Mouse (Mus musculus) kidney, postnatal 4 days (tissue): ENCODE data around the gene Bicd2.

Experiments used
- DNase-seq, 2 experiments: peaks; one replicate each; pipeline ENCODE4 v3.0.0; 2021; ENCODE audit warnings: mixed read lengths in 2 of 2

The Bicd2 gene

DNA sequence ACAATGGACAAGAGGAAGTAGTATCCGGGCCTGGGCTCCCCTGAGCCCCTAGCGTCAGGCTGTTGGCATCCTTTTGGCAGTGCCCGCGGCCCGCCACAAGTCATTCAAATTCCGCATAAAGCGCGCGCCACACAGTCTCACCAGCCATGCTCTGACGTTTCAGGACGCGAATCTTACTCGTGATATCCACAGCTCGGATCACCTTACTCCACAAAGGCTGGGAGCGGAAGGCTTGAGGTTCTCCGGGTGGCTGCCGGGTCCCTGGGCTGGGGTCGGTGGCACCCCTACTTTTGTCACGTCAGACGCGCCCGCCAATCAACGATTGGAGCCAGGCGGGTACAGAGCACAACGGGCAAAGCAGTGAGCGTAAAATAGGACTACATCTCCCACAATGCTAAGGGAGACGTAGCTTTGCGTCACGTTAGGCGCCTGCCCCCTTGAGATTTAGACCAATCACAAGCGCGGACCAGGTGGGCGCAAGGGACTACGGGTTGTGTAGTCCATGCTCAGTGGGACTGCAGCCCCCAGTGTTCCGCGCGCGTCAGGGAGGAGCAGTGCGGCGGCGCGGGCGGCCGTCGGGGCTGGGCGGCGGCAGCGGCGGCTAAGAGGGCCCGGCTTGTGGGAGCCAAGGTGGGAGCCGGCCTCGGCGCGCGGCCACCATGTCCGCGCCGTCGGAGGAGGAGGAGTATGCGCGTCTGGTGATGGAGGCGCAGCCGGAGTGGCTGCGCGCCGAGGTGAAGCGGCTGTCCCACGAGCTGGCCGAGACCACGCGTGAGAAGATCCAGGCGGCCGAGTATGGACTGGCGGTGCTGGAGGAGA lies at the start of gene Bicd2:
TSS of gene Bicd2 (plus strand) at position 574 of the 819 bp plus-strand sequence.
- peak; percentile 94 to 97 for DNase-seq

DNA sequence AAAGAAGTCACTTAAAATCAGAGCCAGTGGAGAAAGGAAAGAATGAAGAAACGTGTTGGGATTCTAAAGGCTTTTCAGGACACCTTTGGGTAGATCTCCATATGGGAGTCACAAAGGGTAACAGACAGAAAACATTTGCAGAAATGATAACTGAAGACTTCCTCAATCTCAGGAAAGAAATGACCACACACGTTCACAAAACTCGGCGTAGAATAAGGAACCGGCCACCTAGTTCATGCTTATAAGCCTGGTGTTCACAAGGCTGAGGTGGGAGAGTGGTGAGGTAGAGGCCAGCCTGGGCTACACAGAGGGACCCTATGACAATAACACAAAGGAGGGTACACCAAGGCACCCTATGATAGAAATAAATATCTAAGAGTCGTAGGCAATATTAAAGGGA lies 49.4 kb upstream of the Bicd2 start:
- DNase-seq, result no peak

DNA sequence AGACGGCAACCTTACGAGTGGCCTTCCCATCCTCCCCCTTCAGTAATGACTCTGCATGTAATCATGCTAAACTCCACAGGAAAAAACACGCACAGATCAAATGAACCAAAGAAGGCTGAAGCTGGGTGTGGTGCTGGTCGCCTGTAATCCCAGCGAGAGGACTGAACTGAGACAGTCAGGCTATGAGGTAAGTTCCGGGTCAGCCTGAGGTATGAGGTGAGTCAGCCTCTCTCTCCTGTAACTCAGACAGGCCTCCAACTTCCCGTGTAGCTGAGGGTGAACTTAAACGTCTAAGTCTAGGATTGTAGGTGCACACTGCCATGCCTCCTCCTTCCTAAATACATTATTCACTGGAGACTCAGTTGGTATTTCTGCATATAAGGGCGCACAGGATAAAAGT lies 47.3 kb upstream of the Bicd2 start:
- DNase-seq, result no peak

DNA sequence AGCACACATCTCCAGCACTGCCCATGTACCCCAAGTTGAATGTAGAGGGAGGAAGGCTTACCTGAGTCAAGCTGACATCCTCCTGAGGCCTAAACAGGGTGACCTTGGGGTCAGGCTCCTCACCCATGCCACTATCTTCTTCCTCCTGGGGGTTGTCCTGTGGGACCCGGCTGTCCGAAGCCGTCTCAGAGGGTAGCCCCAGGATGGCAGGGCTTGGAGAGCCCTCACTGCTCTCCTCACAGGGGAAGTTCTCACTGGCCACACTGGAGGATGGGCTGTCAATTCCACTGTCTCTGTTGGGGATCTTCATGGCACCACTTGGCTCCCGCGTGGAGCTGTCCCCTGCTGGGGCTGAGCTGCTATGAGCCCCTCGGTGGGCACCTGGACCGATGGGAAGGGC lies 45.1 kb upstream of the Bicd2 start:
- DNase-seq, result no peak

GRCm38 (mm10) chr13:49298514-49299381 lies 42.6 kb upstream of the Bicd2 start:
- peak; percentile 34 to 57 for DNase-seq

GRCm38 (mm10) chr13:49300771-49301170 lies 40.6 kb upstream of the Bicd2 start:
- DNase-seq, result no peak

DNA sequence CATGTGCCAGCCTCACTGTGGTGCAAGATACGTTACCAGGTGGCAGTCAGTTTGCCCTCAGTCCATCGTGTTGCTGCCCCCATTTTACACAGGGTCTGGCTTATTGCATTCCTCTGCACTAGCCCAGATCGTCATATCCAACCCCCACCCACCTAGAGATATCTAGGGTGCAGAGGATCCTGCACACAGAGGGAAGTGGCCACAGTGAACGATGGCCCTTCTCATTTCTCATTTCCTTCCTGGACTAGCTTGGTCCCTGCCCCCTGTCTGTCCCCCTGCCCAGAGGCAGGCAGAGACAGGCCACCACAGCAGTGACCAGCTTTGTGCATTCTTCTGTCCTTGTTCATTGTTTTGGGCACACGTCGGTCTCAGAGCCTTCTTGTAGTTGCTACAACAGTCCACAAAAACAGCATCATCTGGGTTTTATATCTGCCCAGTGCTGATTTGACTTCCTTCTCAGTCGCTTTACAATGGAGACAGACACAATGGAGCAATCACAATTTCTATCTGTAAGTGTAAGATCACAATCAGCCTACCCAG lies 34.5 kb upstream of the Bicd2 start:
- no peak for DNase-seq

DNA sequence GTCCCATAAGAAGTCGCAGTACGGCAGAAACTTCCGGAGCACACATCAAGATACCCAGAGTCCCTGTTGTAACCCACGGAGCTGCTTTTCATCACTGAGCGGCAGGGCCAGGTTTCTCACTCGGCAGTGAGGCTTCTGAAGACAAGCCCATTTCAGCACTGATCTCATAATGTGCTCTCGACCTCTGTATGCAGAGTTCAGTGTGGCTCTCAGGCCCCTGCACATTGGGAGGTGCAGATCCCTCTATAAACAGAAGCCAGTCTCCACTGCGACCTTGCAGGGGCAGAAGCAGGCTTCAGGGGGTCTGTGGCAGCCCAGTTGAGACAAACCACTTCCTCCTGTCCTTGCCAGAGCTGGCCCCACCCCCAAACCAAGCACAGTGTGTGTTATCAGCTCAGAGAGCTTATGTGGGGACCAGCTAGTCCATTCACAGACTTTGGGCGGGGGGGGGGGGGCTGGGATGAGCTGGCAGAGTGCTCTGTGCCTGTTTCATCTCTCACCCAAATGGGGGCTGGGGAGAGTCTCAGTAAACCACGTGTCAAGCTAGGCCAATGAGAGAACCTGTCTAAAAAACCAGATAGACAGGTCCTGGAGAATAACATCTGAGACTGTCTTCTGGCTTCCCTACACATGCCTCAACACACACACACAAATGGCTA lies 33.9 kb upstream of the Bicd2 start:
- peak; percentile 39 to 57 for DNase-seq

DNA sequence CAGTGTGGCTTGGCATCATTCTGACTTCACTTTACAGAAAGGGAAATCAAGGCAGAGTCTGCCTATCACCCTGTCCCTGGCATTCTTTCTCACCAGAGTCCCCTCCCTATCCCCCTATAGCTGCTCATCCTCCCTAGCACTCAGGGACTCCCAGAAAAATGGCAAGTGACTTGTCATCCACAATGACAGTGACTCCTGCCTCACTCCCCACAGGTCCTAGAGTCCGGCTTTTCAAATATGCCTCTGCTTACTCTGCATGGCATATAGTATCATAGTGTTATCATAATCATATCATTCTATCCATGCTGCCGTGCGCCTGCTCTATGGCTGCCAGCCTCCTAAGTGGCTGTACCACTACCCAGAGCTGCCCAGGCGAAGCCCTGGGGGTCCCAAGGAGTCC lies 33.2 kb upstream of the Bicd2 start:
- DNase-seq, result no peak

DNA sequence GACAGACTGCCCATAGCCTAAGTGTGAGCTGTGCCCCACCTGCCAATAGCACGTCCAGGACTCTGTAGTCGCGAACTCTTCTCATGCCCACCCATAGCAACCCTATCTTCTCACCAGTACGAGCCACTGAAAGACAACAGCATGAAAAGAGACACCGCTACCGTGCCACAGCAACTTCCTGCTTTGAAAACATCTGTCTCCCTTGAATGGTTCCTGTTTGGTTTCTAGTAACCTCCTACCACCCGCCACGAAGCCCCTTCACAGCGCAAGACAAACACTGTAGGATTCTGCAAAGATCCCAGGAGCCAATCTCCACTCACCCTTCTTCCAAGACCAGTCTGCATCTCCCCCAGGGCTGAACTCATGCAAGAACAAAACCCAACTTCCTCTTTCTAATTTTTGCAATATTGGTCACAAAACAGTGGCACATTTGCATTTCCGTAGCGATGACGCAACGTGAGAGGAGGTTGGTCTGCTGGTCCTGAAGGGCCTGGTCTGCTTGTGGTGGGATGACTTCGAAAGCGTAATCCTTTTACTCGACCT lies 32.5 kb upstream of the Bicd2 start:
- no peak for DNase-seq

GRCm38 (mm10) chr13:49309501-49309900 lies 31.9 kb upstream of the Bicd2 start:
- DNase-seq, result no peak

GRCm38 (mm10) chr13:49311642-49312041 lies 29.7 kb upstream of the Bicd2 start:
- DNase-seq, result no peak

DNA sequence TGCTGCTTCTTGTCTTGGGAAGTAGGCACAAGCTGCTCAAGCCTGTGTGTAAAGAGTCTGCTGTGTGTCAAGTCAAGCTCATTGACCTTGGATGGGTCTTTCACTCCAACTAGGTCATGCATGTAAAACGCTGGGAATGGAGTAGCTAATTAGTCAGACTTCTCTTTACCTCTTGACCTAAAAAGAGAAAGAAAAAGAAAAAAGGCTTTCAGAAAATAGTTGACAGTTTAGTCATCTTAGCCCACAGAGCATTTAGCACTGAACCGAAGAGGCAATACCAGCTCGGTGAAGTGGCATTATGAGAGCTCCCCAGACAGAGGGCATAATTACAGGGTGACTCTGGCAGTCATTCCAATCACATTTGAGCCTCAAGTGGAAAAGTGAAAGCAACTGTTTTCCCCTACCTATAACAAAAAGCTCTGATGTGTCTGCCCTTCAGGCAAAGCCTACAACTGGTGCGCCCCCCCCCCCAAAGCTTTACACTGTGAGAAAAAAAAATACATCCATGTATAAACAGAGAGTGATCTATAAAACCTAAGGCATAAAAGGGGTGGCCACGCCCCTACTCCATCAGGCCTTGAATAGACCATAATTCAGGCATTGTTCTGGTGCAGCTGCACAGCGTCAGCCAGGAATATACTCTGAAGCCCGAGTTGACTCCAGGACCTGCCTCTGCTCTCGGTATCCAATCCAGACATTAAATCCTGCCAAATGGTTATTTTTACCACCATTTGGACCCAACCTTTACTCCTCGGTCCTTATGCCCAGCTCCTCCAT lies 24.8 kb upstream of the Bicd2 start:
- no peak for DNase-seq

GRCm38 (mm10) chr13:49317508-49317907 lies 23.9 kb upstream of the Bicd2 start:
- DNase-seq, result no peak

GRCm38 (mm10) chr13:49317914-49318313 lies 23.5 kb upstream of the Bicd2 start:
- DNase-seq, result no peak

- DNase-seq, result peak; percentile 51 to 63
Measured at GRCm38 (mm10) chr13:49320040-49320439, 21.3 kb upstream of the Bicd2 start, which contains the start of gene Fgd3. Gene Fgd3, minus strand, starts transcription at chr13:49320311.

GRCm38 (mm10) chr13:49320514-49320913 lies 20.9 kb upstream of the Bicd2 start:
- DNase-seq, result no peak

GRCm38 (mm10) chr13:49321452-49321851 lies 19.9 kb upstream of the Bicd2 start:
- DNase-seq, result no peak

GRCm38 (mm10) chr13:49322169-49322568 lies 19.2 kb upstream of the Bicd2 start:
- DNase-seq, result no peak

- no peak for DNase-seq
Measured at GRCm38 (mm10) chr13:49322739-49323138, 18.6 kb upstream of the Bicd2 start.

DNA sequence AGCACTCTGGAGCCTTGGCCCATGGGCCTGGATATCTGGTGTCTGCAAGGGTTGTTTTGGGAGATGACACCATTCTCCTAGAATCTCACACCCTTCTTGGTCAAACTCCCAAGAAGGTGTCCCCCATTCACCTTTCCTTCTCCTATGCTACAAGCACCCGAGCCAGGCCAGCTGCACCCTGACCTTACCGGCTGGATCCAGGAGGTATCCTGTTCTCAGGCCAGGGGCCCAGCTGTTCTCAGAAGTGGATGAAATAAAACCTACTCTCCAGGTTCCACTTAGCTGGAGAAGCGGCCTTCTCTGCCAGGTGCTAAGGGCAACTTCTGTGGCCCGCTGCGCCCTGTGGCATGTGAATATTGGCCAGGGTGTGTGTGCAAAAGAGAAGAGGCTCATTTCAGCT lies 16.5 kb upstream of the Bicd2 start:
- peak; percentile 22 to 37 for DNase-seq
